Mouse (Mus musculus) frontal cortex, adult 2 months (tissue): ENCODE data around the gene Ooep. TPM values are rescaled to one million over a fixed set of nuclear protein-coding genes. Genes with fewer than 3 reads are reported as not detected.
"Not testable (repeated sequence)": the region's sequence is repeated elsewhere in the genome, so short reads cannot be mapped to it uniquely, and the experiment has no call there.

Source experiments
- DNase-seq, 2 experiments: peaks; one replicate each; pipeline ENCODE4 v3.0.0; 2022; ENCODE audit warnings: low spot score in 1 of 2; ENCODE audit errors: extremely low spot score in 1 of 2
- polyA plus RNA-seq: library from polyadenylated mRNA; depleted of rRNA; stranded (reverse); fragments of >200 nt; gene quantifications from 2 replicates; pipeline ENCODE4 v1.2.3, GENCODE M21; 2012; rRNA removed

The Ooep gene
- polyA plus RNA-seq, 1 experiment, result 0.08 TPM

DNA sequence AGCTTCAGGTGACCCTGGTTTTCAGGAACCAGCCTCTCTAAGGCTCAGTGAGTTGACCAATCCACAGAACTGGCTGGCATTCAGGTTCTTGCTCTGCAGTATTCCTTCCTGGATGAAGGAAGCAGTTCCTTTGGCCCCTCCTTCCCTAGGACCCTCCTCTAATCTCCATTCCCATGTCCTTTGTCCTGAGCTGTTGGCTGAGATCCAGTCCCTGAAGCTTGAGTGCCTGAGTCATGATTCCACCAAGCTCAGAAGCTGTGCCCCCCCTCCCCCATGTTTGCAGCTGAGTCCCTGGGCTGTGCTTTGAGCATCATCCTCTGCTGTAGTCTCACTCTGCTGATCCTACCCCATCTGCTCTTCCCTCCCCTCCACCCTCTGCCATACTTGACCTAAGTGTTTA lies 41.5 kb downstream of the Ooep start:
- DNase-seq, result not testable (repeated sequence)

DNA sequence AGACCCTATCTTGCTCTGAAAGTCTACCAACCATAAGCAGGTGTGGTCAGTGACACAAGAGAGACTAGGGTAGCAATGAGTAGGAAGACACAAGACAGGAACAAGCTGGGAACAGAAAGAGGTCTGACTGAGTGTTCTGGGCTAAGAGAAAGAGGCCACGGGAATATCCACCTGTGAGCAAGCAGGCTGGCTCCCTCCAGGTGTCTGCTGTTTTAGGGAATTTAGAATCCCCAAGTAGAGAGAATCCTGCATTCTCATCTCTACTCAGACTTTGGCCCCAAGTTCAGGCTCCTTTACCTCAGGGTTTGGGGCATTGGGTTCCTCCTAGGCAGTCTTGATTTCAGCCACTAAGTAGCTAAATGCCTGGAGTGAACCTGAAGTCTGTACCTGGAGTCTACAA lies 51.2 kb downstream of the Ooep start, which contains the start of gene Omt2b:
TSS of gene Omt2b (plus strand) at position 301 of the 400 bp plus-strand sequence.
- not testable (repeated sequence) for DNase-seq

Other genes with a start within 250 kb of the Ooep start
- gene Gsta4, start 196.0 kb downstream of the Ooep start, polyA plus RNA-seq, result 90.2 and 94.2 TPM in 2 replicates
- not detected in 2 replicates for gene Gsta1, start 148.1 kb downstream of the Ooep start, polyA plus RNA-seq
- not detected in 2 replicates for gene Gm3776, start 121.6 kb downstream of the Ooep start, polyA plus RNA-seq
- not detected in 2 replicates for gene Gm10639, start 88.8 kb downstream of the Ooep start, polyA plus RNA-seq
- gene Omt2a, start 63.9 kb downstream of the Ooep start, polyA plus RNA-seq, result not detected in 2 replicates
- not detected in 2 replicates for gene Omt2b, start 51.1 kb downstream of the Ooep start, polyA plus RNA-seq
- 0.21 TPM in 1 of 2 replicates, not detected in the other for gene Gsta2, start 22.9 kb downstream of the Ooep start, polyA plus RNA-seq
- 0.18 TPM in 1 of 2 replicates, not detected in the other for gene Dppa5a, start 10.5 kb downstream of the Ooep start, polyA plus RNA-seq
- gene Ddx43, start 17.1 kb upstream of the Ooep start, polyA plus RNA-seq, result 0.19 and 0.30 TPM in 2 replicates
- 0.59 and 0.90 TPM in 2 replicates for gene Cgas, start 64.5 kb upstream of the Ooep start, polyA plus RNA-seq
- 27.5 and 33.9 TPM in 2 replicates for gene Mto1, start 69.5 kb upstream of the Ooep start, polyA plus RNA-seq
- gene Gm17324, start 70.1 kb upstream of the Ooep start, polyA plus RNA-seq, result 0.68 and 0.80 TPM in 2 replicates
- 3,478 and 3,677 TPM in 2 replicates for gene Eef1a1, start 110.4 kb upstream of the Ooep start, polyA plus RNA-seq
- 14.7 and 17.1 TPM in 2 replicates for gene Slc17a5, start 209.3 kb upstream of the Ooep start, polyA plus RNA-seq
- gene Cd109, start 236.8 kb upstream of the Ooep start, polyA plus RNA-seq, result 0.17 and 0.22 TPM in 2 replicates